Mouse (Mus musculus) liver, postnatal 0 days (tissue): ENCODE results near the gene Cda.

ENCODE experiments used
- CTCF ChIP-seq: sonication (generic); IDR thresholded peaks from 2 replicates; pipeline ENCODE4 v1.5.1; 2016; ENCODE audit warnings: antibody characterized with exemption, low read depth
- EP300 ChIP-seq: IDR thresholded peaks from 2 replicates; pipeline ENCODE4 v1.6.1; 2016; ENCODE audit warnings: antibody characterized with exemption, low read depth, mild to moderate bottlenecking

GRCm38 (mm10) chr4:138335036-138335435 is 32.8 kb downstream of the Cda start:
- TF ChIP-seq CTCF (no peak), EP300 (no peak)
